Mouse (Mus musculus): Measurements from ENCODE around the gene Fam78a. TPM values are rescaled to one million over a fixed set of nuclear protein-coding genes. Genes with fewer than 3 reads are reported as not detected.

The Fam78a gene
- total and polyA plus RNA-seq, 3 experiments = 0.07 to 0.47 (median 0.21) TPM

DNA sequence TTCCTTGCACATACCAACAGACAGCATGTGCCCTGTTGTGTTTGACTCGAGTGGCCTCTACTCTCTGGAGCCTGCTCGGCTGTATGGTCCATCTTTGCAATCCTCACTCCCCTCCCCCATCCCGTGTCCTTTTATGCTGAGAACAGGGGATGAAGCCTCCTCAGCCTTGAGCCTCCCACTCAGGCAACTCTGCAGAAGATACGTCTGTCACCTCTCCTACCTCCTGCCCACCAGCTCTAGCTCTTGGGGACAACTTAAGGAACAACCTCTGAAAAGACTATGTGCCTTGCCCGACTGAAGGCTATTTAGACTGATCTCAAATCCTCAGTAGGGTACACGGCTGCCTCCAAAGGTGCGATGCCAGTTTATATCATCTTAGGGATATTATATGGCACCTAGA, 18.9 kb upstream of the Fam78a start:
- peaks cover 12 to 23% of the 10 kb centered on the region in 2 experiments for H3K4me1 ChIP-seq (ENCODE audit: control insufficient read depth in 1 of 2, insufficient read depth in 2 of 2)
- TF ChIP-seq TBP (conservative IDR thresholded peaks at IDR 0.05; ENCODE audit: low read depth, low read length) = no peak
- TF ChIP-seq RAD21 (IDR thresholded peaks at IDR 0.05; ENCODE audit: low read depth, low read length) = no peak
- TF ChIP-seq E2F4 (IDR thresholded peaks at IDR 0.05; ENCODE audit: insufficient replicate concordance, low read depth, low read length) = no peak
- no peak for TF ChIP-seq IRF4 (IDR thresholded peaks at IDR 0.05; ENCODE audit: low read depth, low read length)
- no peak for TF ChIP-seq MAZ (IDR thresholded peaks at IDR 0.05; ENCODE audit: low read depth, low read length)
- no peak for TF ChIP-seq CHD2 (IDR thresholded peaks at IDR 0.05; ENCODE audit: low read length)
- no peak for TF ChIP-seq NELFE (IDR thresholded peaks at IDR 0.05; ENCODE audit: low read depth, low read length)
- TF ChIP-seq ZC3H11A (IDR thresholded peaks at IDR 0.05; ENCODE audit: low read depth, low read length) = no peak
- TF ChIP-seq BHLHE40 (IDR thresholded peaks at IDR 0.05; ENCODE audit: low read depth, low read length) = no peak
- no peak for TF ChIP-seq NRF1 (IDR thresholded peaks at IDR 0.05; ENCODE audit: low read depth, low read length)
- TF ChIP-seq RCOR1 (conservative IDR thresholded peaks at IDR 0.05; ENCODE audit: low read depth, low read length) = no peak
- TF ChIP-seq JUN (IDR thresholded peaks at IDR 0.05; ENCODE audit: insufficient read depth, low read depth, low read length) = no peak
- no peak for TF ChIP-seq ZKSCAN1 (IDR thresholded peaks at IDR 0.05; ENCODE audit: borderline replicate concordance, low read depth, low read length)
- no peak for TF ChIP-seq KAT2A (IDR thresholded peaks at IDR 0.05; ENCODE audit: insufficient replicate concordance, low read length)
- no peak for TF ChIP-seq GABPA (IDR thresholded peaks at IDR 0.05; ENCODE audit: insufficient replicate concordance, low read depth, low read length)
- no peak for TF ChIP-seq USF1 (IDR thresholded peaks at IDR 0.05; ENCODE audit: low read depth, low read length)
- dilution Hi-C loops (cut with MboI; ENCODE audit: extremely low pct_ligation_motif_present, extremely low pct_unique_long_range_greater_than_20kb, low sequenced_read_pairs) = no loop called here

DNA sequence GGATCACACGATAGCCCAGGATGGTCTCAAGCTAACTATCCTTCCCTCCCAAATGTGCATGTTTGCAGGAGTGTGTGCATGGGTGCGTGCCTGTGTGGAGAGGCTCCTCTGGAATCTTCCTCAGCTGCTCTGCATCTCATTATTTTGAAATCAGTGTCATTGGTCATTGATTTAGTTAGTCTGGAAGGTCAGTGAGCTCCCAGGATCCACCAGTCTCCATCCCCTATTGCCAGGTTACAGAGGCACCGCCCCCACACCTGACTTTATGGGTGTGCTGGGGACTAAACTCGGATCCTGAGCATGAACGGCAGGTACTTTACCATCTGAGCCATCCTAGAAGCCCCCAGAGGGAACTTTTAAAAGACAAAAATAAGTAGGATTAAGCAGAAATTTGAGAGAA, 18.3 kb upstream of the Fam78a start:
- dilution Hi-C loops (cut with MboI; ENCODE audit: extremely low pct_ligation_motif_present, extremely low pct_unique_long_range_greater_than_20kb, low sequenced_read_pairs) (no loop called here), in situ Hi-C loops (cut with MboI; ENCODE audit: low pct_ligation_motif_present, low pct_unique_long_range_greater_than_20kb, low sequenced_read_pairs) (loop anchor here (10.0 kb wide), 1 partner anchor 178 kb away; no protein-coding TSS in a partner anchor)
- no peak overlapping the region for H3K27ac ChIP-seq (ENCODE audit: insufficient read depth, low read depth)
- DNase-seq (ENCODE audit: extremely low read depth) = no peak
- H3K4me3 ChIP-seq (replicated peaks in 1 of 3; ENCODE audit: low read depth in 2 of 3, low read length in 2 of 3, poor library complexity in 1 of 3) = no peak overlapping the region
- H3K4me1 ChIP-seq (ENCODE audit: control insufficient read depth in 1 of 2, insufficient read depth in 2 of 2) = peaks cover 12 to 23% of the 10 kb centered on the region in 2 experiments
- H3K4me2 ChIP-seq (ENCODE audit: insufficient read depth, low read depth, poor library complexity, severe bottlenecking) = no peak overlapping the region
- H3K36me3 ChIP-seq (replicated peaks in 1 of 2; ENCODE audit: control insufficient read depth in 1 of 2, insufficient read depth in 1 of 2, low read length in 1 of 2) = no peaks in the 10 kb centered on the region
- no peaks in the 10 kb centered on the region for H3K79me2 ChIP-seq (replicated peaks; ENCODE audit: control insufficient read depth, extremely low read depth, insufficient read depth, poor library complexity, severe bottlenecking)
- TF ChIP-seq ZNF384 (IDR thresholded peaks at IDR 0.05; ENCODE audit: low read depth, low read length) = no peak
- TF ChIP-seq UBTF (IDR thresholded peaks at IDR 0.05; ENCODE audit: low read depth, low read length) = no peak
- TF ChIP-seq CHD1 (IDR thresholded peaks at IDR 0.05; ENCODE audit: low read depth, low read length) = no peak
- no peak for TF ChIP-seq MEF2A (IDR thresholded peaks at IDR 0.05; ENCODE audit: borderline replicate concordance, low read depth, low read length)
- no peak for TF ChIP-seq JUND (conservative IDR thresholded peaks at IDR 0.05; ENCODE audit: low read depth, low read length)
- TF ChIP-seq TBP (conservative IDR thresholded peaks at IDR 0.05; ENCODE audit: low read depth, low read length) = no peak
- no peak for TF ChIP-seq USF2 (conservative IDR thresholded peaks at IDR 0.05; ENCODE audit: low read depth, low read length)
- no peak for TF ChIP-seq BHLHE40 (IDR thresholded peaks at IDR 0.05; ENCODE audit: low read depth, low read length)
- no peak for TF ChIP-seq KAT2A (IDR thresholded peaks at IDR 0.05; ENCODE audit: insufficient replicate concordance, low read length)
- no peak for TF ChIP-seq JUN (IDR thresholded peaks at IDR 0.05; ENCODE audit: insufficient read depth, low read depth, low read length)
- no peak for TF ChIP-seq E2F4 (IDR thresholded peaks at IDR 0.05; ENCODE audit: insufficient replicate concordance, low read depth, low read length)
- TF ChIP-seq ZKSCAN1 (IDR thresholded peaks at IDR 0.05; ENCODE audit: borderline replicate concordance, low read depth, low read length) = no peak
- no peak for TF ChIP-seq CHD2 (IDR thresholded peaks at IDR 0.05; ENCODE audit: low read length)
- TF ChIP-seq CTCF (conservative IDR thresholded peaks at IDR 0.05 in 1 of 2, IDR thresholded peaks at IDR 0.05 in 1 of 2; ENCODE audit: low read depth in 2 of 2, low read length in 2 of 2) = no peak
- TF ChIP-seq MAX (IDR thresholded peaks at IDR 0.05; ENCODE audit: low read length) = no peak
- no peak for TF ChIP-seq SMC3 (IDR thresholded peaks at IDR 0.05; ENCODE audit: low read depth, low read length)
- TF ChIP-seq MAFK (IDR thresholded peaks at IDR 0.05; ENCODE audit: insufficient replicate concordance, low read length) = no peak
- peaks cover 12% of the 10 kb centered on the region for H3K9me3 ChIP-seq (replicated peaks; ENCODE audit: low read length)
- H3K9ac ChIP-seq (ENCODE audit: insufficient read depth, low read depth) = no peak overlapping the region
- H3K27me3 ChIP-seq (replicated peaks) = peaks cover 9% of the 10 kb centered on the region

More for the DNA sequence above, 18.9 kb upstream of the Fam78a start:
- H3K9ac ChIP-seq (ENCODE audit: insufficient read depth, low read depth) = no peak overlapping the region
- no peak for DNase-seq (ENCODE audit: extremely low read depth)
- in situ Hi-C loops (cut with MboI; ENCODE audit: low pct_ligation_motif_present, low pct_unique_long_range_greater_than_20kb, low sequenced_read_pairs) = loop anchor here (10.0 kb wide), 1 partner anchor 179 kb away; no protein-coding TSS in a partner anchor
- H3K79me2 ChIP-seq (replicated peaks; ENCODE audit: control insufficient read depth, extremely low read depth, insufficient read depth, poor library complexity, severe bottlenecking) = no peaks in the 10 kb centered on the region
- H3K27ac ChIP-seq (ENCODE audit: insufficient read depth, low read depth) = no peak overlapping the region
- no peak overlapping the region for H3K4me2 ChIP-seq (ENCODE audit: insufficient read depth, low read depth, poor library complexity, severe bottlenecking)
- H3K4me3 ChIP-seq (replicated peaks in 1 of 3; ENCODE audit: low read depth in 2 of 3, low read length in 2 of 3, poor library complexity in 1 of 3) = no peak overlapping the region
- peaks cover 7% of the 10 kb centered on the region for H3K27me3 ChIP-seq (replicated peaks)
- no peaks in the 10 kb centered on the region for H3K36me3 ChIP-seq (replicated peaks in 1 of 2; ENCODE audit: control insufficient read depth in 1 of 2, insufficient read depth in 1 of 2, low read length in 1 of 2)
- peaks cover 15% of the 10 kb centered on the region for H3K9me3 ChIP-seq (replicated peaks; ENCODE audit: low read length)
